Mouse (Mus musculus) thymus, adult 2 months (tissue): ENCODE data around the gene 0610012G03Rik. TPM values are rescaled to one million over a fixed set of nuclear protein-coding genes. Genes with fewer than 3 reads are reported as not detected.
A peak's percentile ranks its signal among the peaks of the same experiment; 100 is the strongest.

Source experiments
- DNase-seq: peaks from one replicate; pipeline ENCODE4 v3.0.0; 2021
- H3K27ac ChIP-seq: fragments of 200-500 bp; 2 replicates; pipeline ENCODE4 v1.5.1; 2012; ENCODE audit warnings: low read length, control low read depth; ENCODE audit not compliant: control insufficient read depth, insufficient read depth
- H3K27me3 ChIP-seq: fragments of 200-500 bp; 2 replicates; pipeline ENCODE4 v1.6.1; 2012; ENCODE audit warnings: mild to moderate bottlenecking, low read length, moderate library complexity, mixed read lengths; ENCODE audit not compliant: control insufficient read depth, insufficient read depth
- H3K36me3 ChIP-seq: fragments of 200-500 bp; 2 replicates; pipeline ENCODE4 v1.6.1; 2012; ENCODE audit warnings: mild to moderate bottlenecking, low read length, moderate library complexity; ENCODE audit not compliant: control insufficient read depth, insufficient read depth
- H3K4me1 ChIP-seq: fragments of 200-500 bp; replicated peaks from 2 replicates; pipeline ENCODE4 v1.6.1; 2012; ENCODE audit warnings: low read length; ENCODE audit not compliant: control insufficient read depth, insufficient read depth
- H3K4me3 ChIP-seq: fragments of 200-500 bp; 2 replicates; pipeline ENCODE4 v1.5.1; 2012; ENCODE audit warnings: mild to moderate bottlenecking, low read length, control low read depth, moderate library complexity; ENCODE audit not compliant: control insufficient read depth, insufficient read depth
- CTCF ChIP-seq: fragments of 200-500 bp; IDR thresholded peaks from 2 replicates; pipeline ENCODE4 v1.5.1; 2012; ENCODE audit warnings: mild to moderate bottlenecking, control low read depth, low read length, moderate library complexity, borderline replicate concordance; ENCODE audit not compliant: control insufficient read depth, poor library complexity, insufficient read depth; ENCODE audit errors: extremely low read depth
- POLR2A ChIP-seq: fragments of 200-500 bp; IDR thresholded peaks from 2 replicates; pipeline ENCODE4 v1.6.1; 2012; ENCODE audit warnings: mild to moderate bottlenecking, low read length, control low read depth, moderate library complexity; ENCODE audit not compliant: control insufficient read depth, poor library complexity, insufficient read depth; ENCODE audit errors: extremely low read depth
- WGBS: fragments of 180-500 bp; shearing (Covaris S2); methylation state at CpG from one replicate; pipeline ENCODE4 v1.1.7; 2018; 5-methylcytosine and 5-hydroxymethylcytosine counted together
- polyA plus RNA-seq: library from polyadenylated mRNA; depleted of rRNA; stranded (reverse); fragments of >200 nt; gene quantifications from 2 replicates; pipeline ENCODE4 v1.2.3, GENCODE M21; 2012; rRNA removed

The 0610012G03Rik gene
- polyA plus RNA-seq, 1 experiment = 81.3 TPM

DNA sequence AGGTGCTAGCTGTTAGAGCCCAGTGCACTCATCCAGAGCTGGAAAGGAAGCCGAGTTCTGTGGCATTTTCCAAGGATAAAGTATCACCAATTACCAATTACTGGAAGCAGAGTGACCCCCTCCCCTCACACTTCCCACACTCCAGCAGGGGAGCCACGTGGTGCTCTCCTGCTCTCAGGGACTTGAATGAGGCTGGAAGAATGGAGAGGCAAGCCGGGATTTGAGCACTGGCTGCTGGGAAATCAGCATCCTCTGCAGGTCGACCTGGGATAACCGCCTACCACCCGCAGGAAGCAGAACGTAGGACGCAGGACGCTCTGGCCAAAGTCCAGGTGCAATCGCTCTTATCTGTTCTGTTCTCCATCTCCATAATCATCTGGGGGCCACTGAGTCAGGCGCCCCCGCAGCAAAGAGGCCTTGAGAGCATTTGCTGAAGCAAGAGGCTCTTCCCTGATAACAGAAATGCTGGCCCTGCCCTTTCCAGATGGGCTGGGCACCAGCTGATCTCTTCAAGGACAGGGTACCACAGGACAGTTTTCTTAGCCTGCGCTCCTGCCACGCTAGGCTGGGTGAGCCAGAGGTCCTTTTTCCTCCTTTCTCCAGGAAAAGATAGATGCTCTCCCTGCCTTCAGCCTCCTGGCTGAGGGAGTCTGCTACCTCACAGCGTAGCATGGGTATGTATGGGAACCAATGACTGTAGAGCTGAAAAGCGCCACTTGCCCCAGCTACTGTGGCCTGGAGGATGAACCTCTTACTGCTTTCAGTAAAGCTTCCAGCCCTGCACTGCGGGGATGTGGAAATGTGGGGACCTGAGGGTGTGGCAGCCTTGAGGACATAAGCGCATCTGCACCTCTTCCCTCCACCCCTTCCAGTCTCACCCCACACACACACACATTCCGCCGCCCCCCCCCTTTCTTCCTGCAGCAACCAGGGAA is 42.1 kb downstream of the 0610012G03Rik start:
- DNase-seq = no peak
- no peak for TF ChIP-seq CTCF
- no peak for TF ChIP-seq POLR2A
- WGBS = 71% methylated on average over 20 of the region's 20 CpGs

DNA sequence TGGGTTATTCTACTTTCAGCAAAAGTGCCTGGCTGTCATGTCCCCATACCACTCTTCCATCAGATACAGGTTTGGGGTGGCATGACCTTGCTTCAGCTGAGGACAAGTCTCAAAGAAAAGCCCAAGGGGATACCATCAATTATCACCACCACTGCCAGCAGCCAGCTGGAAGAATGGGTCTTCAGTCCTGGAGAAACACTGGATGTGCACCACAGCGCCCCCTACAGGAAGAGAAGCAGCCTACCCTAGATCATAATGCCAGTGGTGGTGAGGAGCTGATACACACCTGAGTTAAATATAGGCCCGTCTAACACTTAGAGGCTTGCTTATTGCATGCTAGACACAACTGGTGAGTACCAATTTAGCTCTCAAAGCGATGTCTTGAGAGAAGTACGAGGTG is 43.0 kb downstream of the 0610012G03Rik start:
- 82% methylated on average over 4 of the region's 4 CpGs for WGBS
- Histone ChIP-seq H3K36me3 (no peaks in the 10 kb centered on the region), H3K4me1 (no peaks in the 10 kb centered on the region), H3K27me3 (peaks cover 5% of the 10 kb centered on the region; the same call in 1 of the 2 replicates), H3K4me3 (no peak overlapping the region), H3K27ac (no peak overlapping the region)
- peak; percentile 4 for DNase-seq
- no peak; the same call in 1 of the 2 replicates for TF ChIP-seq CTCF

More for the DNA sequence above, 42.1 kb downstream of the 0610012G03Rik start:
- Histone ChIP-seq H3K4me1 (no peaks in the 10 kb centered on the region), H3K27ac (no peak overlapping the region), H3K4me3 (no peak overlapping the region), H3K36me3 (no peaks in the 10 kb centered on the region), H3K27me3 (peaks cover 5% of the 10 kb centered on the region; the same call in 1 of the 2 replicates)

DNA sequence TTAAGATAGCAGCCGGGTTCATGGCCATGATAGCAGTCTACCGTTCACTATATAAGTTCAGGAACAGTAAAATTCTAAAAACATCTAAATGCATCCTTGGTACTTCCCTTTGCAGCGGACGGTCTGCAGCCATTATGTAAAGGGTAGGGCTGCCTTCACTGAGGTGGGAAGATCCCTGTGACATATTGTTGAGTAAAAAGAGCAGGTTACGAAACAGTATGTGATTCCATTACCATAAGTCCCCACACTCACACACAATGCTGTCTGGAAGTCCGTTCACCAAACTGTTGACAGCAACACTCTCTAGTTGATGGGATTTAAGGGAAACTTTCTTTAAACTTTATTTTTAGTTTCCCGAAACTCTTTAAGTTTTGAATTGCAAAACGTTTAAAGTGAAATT is 45.1 kb downstream of the 0610012G03Rik start:
- TF ChIP-seq CTCF = no peak
- TF ChIP-seq POLR2A = no peak
- Histone ChIP-seq H3K27ac (no peak overlapping the region), H3K36me3 (no peaks in the 10 kb centered on the region), H3K27me3 (no peaks in the 10 kb centered on the region), H3K4me3 (no peak overlapping the region), H3K4me1 (no peaks in the 10 kb centered on the region)
- WGBS = 92% methylated on average over 8 of the region's 8 CpGs
- DNase-seq = no peak

DNA sequence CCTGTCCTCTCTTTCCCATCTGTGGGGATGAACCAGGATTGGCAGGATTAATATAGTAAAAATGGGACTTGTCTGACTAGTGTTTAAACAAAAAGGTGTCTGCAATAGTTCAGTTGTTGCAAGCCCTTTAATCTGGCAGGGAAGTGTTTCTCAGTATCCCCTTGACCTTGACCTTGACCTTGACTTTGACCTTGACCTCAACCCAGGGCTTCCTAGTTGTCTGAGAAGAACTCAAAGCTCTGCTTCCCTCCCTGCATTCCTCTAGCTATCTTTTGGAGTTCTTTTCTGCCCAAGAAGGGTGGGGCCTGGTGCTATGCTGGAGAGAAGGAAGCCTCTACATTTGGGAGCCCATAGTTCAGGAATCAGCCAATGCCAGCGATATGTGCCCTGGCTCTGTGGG is 46.4 kb downstream of the 0610012G03Rik start:
- Histone ChIP-seq H3K27me3 (no peaks in the 10 kb centered on the region), H3K27ac (no peak overlapping the region), H3K4me3 (no peak overlapping the region), H3K36me3 (no peaks in the 10 kb centered on the region), H3K4me1 (no peaks in the 10 kb centered on the region)
- 90% methylated on average over 1 of the region's 1 CpGs for WGBS
- DNase-seq = no peak
- no peak for TF ChIP-seq CTCF
- no peak for TF ChIP-seq POLR2A

DNA sequence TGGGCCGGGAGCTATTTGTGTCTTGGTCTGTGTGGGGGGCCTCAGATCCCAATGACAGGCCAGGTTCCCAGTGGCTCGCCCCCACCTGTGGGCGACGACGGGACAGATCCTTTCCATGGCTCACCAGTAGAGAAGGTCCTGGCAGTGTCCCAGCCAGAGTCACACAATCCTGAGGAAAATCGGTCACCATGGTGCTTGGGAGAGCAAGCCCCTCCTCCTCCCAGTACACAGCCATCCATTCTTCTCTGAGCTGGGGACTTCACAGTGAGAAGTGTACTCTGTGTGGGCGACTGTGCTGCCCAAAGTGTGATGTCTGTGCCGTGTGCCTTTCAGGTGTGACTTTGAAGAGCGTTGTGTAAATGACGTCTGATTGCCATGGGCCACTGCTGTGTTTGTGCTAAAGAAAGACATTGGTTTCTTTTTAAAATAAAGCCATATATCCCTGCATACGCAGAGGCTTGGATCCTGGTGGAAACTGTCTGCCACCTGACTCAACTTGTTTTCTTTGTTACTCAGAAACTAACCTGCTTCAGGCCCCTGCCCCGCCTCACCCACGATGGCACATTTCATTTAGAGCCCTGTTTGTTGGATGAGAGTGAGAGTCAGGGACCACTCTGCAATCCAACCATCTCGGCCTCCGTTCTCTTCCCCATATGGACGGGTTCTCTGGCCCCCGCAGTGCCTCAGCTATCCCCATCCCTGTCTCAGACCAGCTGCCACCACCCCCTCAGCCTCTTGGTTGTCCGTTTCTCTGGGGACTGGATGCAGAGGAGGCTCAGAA is 49.6 kb downstream of the 0610012G03Rik start:
- no peak overlapping the region for H3K4me3 ChIP-seq
- no peak for DNase-seq
- WGBS = 93% methylated on average over 18 of the region's 18 CpGs
- no peak for TF ChIP-seq CTCF
- TF ChIP-seq POLR2A = no peak
- H3K27ac ChIP-seq = no peak overlapping the region
- H3K36me3 ChIP-seq = no peaks in the 10 kb centered on the region
- H3K4me1 ChIP-seq = no peaks in the 10 kb centered on the region
- H3K27me3 ChIP-seq = no peaks in the 10 kb centered on the region

Other genes with a start within 250 kb of the 0610012G03Rik start
- gene Meltf, start 69.7 kb downstream of the 0610012G03Rik start, polyA plus RNA-seq = 0.43 and 0.60 TPM in 2 replicates
- 8.0 and 8.2 TPM in 2 replicates for gene Pigz, start 14.6 kb downstream of the 0610012G03Rik start, polyA plus RNA-seq
- 9.7 and 11.3 TPM in 2 replicates for gene Ncbp2, start within 50 bp of the 0610012G03Rik start, polyA plus RNA-seq
- 7.6 and 7.9 TPM in 2 replicates for gene Senp5, start 54.8 kb upstream of the 0610012G03Rik start, polyA plus RNA-seq
- 35.3 and 40.8 TPM in 2 replicates for gene Pak2, start 130.8 kb upstream of the 0610012G03Rik start, polyA plus RNA-seq
- 81.6 and 89.5 TPM in 2 replicates for gene Pigx, start 151.2 kb upstream of the 0610012G03Rik start, polyA plus RNA-seq
- 21.4 and 21.7 TPM in 2 replicates for gene Cep19, start 151.3 kb upstream of the 0610012G03Rik start, polyA plus RNA-seq
- 148 and 157 TPM in 2 replicates for gene Nrros, start 217.1 kb upstream of the 0610012G03Rik start, polyA plus RNA-seq
- gene Bex6, start 231.3 kb upstream of the 0610012G03Rik start, polyA plus RNA-seq = 0.65 and 0.79 TPM in 2 replicates